13 mouse cellular contexts compared by ENCODE assay signal in the genomic region with DNA sequence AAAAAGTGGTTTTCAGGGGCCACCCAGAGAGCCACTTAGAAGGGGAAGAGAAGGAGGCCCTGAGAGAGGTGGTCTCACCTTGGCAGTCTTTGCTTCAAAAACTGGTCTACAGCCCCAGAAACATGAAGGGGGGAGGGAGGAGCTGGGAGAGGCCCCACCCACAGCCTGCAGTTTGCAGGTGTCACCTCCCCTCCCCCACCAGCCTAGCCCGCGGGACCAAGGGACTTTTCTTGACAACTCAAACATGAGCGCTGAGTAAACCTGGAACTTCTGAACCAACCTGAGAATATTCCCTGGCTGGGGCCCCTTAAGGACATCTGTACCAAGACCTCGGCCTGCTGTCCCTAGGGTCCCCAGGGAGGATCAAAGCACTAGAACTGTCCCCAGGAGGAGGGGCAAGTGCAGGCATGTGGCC. TPM values are rescaled to one million over a fixed set of nuclear protein-coding genes. Genes with fewer than 3 reads are reported as not detected.
A peak's percentile ranks its signal among the peaks of the same experiment; 100 is the strongest.
DNase-seq lines count a peak whose midpoint lies in the region; ATAC-seq and TF ChIP-seq lines count a peak whose summit lies in the region.
"Had no signal": no experiment of that assay in that cellular context is flagged by ENCODE, and none has a peak within 500 bp of the region (broad histone marks: within the 10 kb centered on the region; RNA-seq: fewer than 3 reads in every experiment).

No protein-coding gene starts in this region.

- no peaks in the 10 kb centered on the region for H3K36me3 ChIP-seq in kidney, embryonic 14.5 days (ENCODE audit: control insufficient read depth, insufficient read depth, low read length)
- H3K36me3 ChIP-seq: hindbrain, embryonic 12.5 days; limb, embryonic 12.5 days had no signal

- no peak overlapping the region for H3K4me2 ChIP-seq in kidney, embryonic 14.5 days (replicated peaks; ENCODE audit: low read depth, low read length)
- H3K4me2 ChIP-seq: heart, embryonic 11.5 days; hindbrain, embryonic 12.5 days; limb, embryonic 12.5 days had no signal

- H3K27me3 ChIP-seq in kidney, embryonic 14.5 days (ENCODE audit: control insufficient read depth, insufficient read depth, low read length), result no peaks in the 10 kb centered on the region
- H3K27me3 ChIP-seq: hindbrain, embryonic 12.5 days; limb, embryonic 12.5 days had no signal

- TF ChIP-seq POLR2A in bone marrow, adult 2 months (IDR thresholded peaks at IDR 0.05; ENCODE audit: borderline replicate concordance, control insufficient read depth, low read depth, low read length), result no peak

- peak overlapping the region; percentile 56 for H3K27ac ChIP-seq in bone marrow, adult 2 months (ENCODE audit: control insufficient read depth, insufficient read depth, low read depth, low read length, poor library complexity)
- H3K27ac ChIP-seq in kidney, embryonic 14.5 days (ENCODE audit: low read depth, low read length), result no peak overlapping the region
- H3K27ac ChIP-seq: hindbrain, embryonic 12.5 days; limb, embryonic 12.5 days had no signal

- peak overlapping the region; percentile 50 for H3K4me3 ChIP-seq in bone marrow, adult 2 months (replicated peaks; ENCODE audit: control insufficient read depth, low read depth, low read length)
- H3K4me3 ChIP-seq in kidney, embryonic 14.5 days (ENCODE audit: low read length), result no peak overlapping the region
- H3K4me3 ChIP-seq: hindbrain, embryonic 12.5 days; limb, embryonic 12.5 days; myocyte had no signal

- no peak for ATAC-seq in kidney, embryonic 14.5 days (ENCODE audit: low FRiP score, low TSS enrichment)

- no peak for TF ChIP-seq CTCF in bone marrow, adult 2 months (IDR thresholded peaks at IDR 0.05; ENCODE audit: control insufficient read depth, insufficient read depth, low read length)

- WGBS in bone marrow, adult 2 months, result 55% methylated on average over 4 of the region's 4 CpGs
- 55% methylated on average over 4 of the region's 4 CpGs for WGBS in kidney, embryonic 14.5 days

- H3K9ac ChIP-seq in kidney, embryonic 14.5 days (ENCODE audit: low read depth, low read length), result no peak overlapping the region
- H3K9ac ChIP-seq: hindbrain, embryonic 12.5 days; limb, embryonic 12.5 days had no signal

- H3K4me1 ChIP-seq in bone marrow, adult 2 months (ENCODE audit: control insufficient read depth, insufficient read depth, low read length), result peaks cover 16% of the 10 kb centered on the region
- no peaks in the 10 kb centered on the region for H3K4me1 ChIP-seq in kidney, embryonic 14.5 days (ENCODE audit: control insufficient read depth, insufficient read depth, low read length)
- H3K4me1 ChIP-seq: hindbrain, embryonic 12.5 days; limb, embryonic 12.5 days had no signal

- no peaks in the 10 kb centered on the region for H3K9me3 ChIP-seq in kidney, embryonic 14.5 days (ENCODE audit: control insufficient read depth, low read length)
- H3K9me3 ChIP-seq: limb, embryonic 12.5 days had no signal

- peak; percentile 83 for DNase-seq in heart, adult 11 months
- no peak for DNase-seq in heart, adult 8-10 months (ENCODE audit: low spot score)
- peak; percentile 32 to 74 for DNase-seq in natural killer cell, adult 2 months (ENCODE audit: low spot score in 2 of 2)
- peak; percentile 98 for DNase-seq in thymus, postnatal 14 days
- no peak for DNase-seq in cerebellum, postnatal 36 days
- DNase-seq in cerebellum, adult 11 months, result no peak
- DNase-seq: adrenal gland, postnatal 10 days had no signal

RNA-seq across cellular contexts. Expression of a gene that starts 2.5 kb away (rescaled TPM):
- total RNA-seq in heart, adult 8-10 months (2022), result under 1 TPM; 0.19 to 0.69 (median 0.33) TPM
- polyA plus RNA-seq in bone marrow, adult 2 months (2011; ENCODE audit: insufficient read depth, insufficient read length, low replicate concordance, missing spikeins), result 21.8 and 39.9 TPM in 2 replicates
- 0.13 and 0.22 TPM in 2 replicates for polyA plus RNA-seq in kidney, embryonic 14.5 days (2014; fragmentation: Nextera tagmentation; extraction: Ambion mirVana)

RNA-seq across cellular contexts. Expression of a gene that starts 53.8 kb away (rescaled TPM):
- 10 to 100 TPM; 11.1 to 16.8 (median 13.5) TPM for total RNA-seq in heart, adult 8-10 months (2022)
- polyA plus RNA-seq in bone marrow, adult 2 months (2011; ENCODE audit: insufficient read depth, insufficient read length, low replicate concordance, missing spikeins), result 10.9 and 23.0 TPM in 2 replicates
- 4.0 and 5.9 TPM in 2 replicates for polyA plus RNA-seq in kidney, embryonic 14.5 days (2014; fragmentation: Nextera tagmentation; extraction: Ambion mirVana)

Comparison
In these comparisons a context has a peak if more than half of its experiments do, and no peak if none do; other contexts are left out.
1. DNase-seq: peak in heart, adult 11 months (single experiment), natural killer cell, adult 2 months (2 of 2) and thymus, postnatal 14 days (single experiment); none in heart, adult 8-10 months (single experiment), cerebellum, postnatal 36 days (0 of 2) and cerebellum, adult 11 months (single experiment).
2. RNA of a gene that starts 2.5 kb away (polyA plus RNA-seq): 21.8 to 39.9 TPM in bone marrow, adult 2 months; 0.13 to 0.22 TPM in kidney, embryonic 14.5 days; every median in the first group is over 10 times any median in the second.